Mouse (Mus musculus) liver, embryonic 13.5 days (tissue): ENCODE results near the gene Btbd11. TPM values are rescaled to one million over a fixed set of nuclear protein-coding genes. Genes with fewer than 3 reads are reported as not detected.
A peak's percentile ranks its signal among the peaks of the same experiment; 100 is the strongest.

Source experiments
- ATAC-seq: fragments of 200-750 bp; cut with Nextera tagmentation; 2 replicates; pipeline ENCODE4 v1.8.0; 2017; ENCODE audit warnings: low read depth, mild to moderate bottlenecking, moderate number of reproducible peaks, moderate library complexity
- DNase-seq: peaks from one replicate; pipeline ENCODE4 v3.0.0; 2022
- H3K27ac ChIP-seq: fragments of 300-500 bp; sonication (generic); 2 replicates; pipeline ENCODE4 v1.5.1; 2015; ENCODE audit warnings: moderate library complexity, mild to moderate bottlenecking, inconsistent platforms
- H3K27me3 ChIP-seq: fragments of 300-500 bp; sonication (generic); 2 replicates; pipeline ENCODE4 v1.6.1; 2015; ENCODE audit warnings: mild to moderate bottlenecking, inconsistent platforms
- H3K36me3 ChIP-seq: fragments of 300-500 bp; sonication (generic); 2 replicates; pipeline ENCODE4 v1.6.1; 2015; ENCODE audit warnings: mild to moderate bottlenecking, inconsistent platforms
- H3K4me1 ChIP-seq: fragments of 300-500 bp; sonication (generic); replicated peaks from 2 replicates; pipeline ENCODE4 v1.6.1; 2015; ENCODE audit warnings: inconsistent platforms
- H3K4me2 ChIP-seq: fragments of 300-500 bp; sonication (generic); 2 replicates; pipeline ENCODE4 v1.6.1; 2015; ENCODE audit warnings: inconsistent platforms, mild to moderate bottlenecking, moderate library complexity
- H3K4me3 ChIP-seq: fragments of 300-500 bp; sonication (generic); replicated peaks from 2 replicates; pipeline ENCODE4 v1.5.1; 2015; ENCODE audit warnings: mild to moderate bottlenecking, inconsistent platforms
- H3K9ac ChIP-seq: fragments of 300-500 bp; sonication (generic); 2 replicates; pipeline ENCODE4 v1.6.1; 2015; ENCODE audit warnings: mild to moderate bottlenecking, inconsistent platforms
- H3K9me3 ChIP-seq: fragments of 300-500 bp; sonication (generic); replicated peaks from 2 replicates; pipeline ENCODE4 v1.6.1; 2016; ENCODE audit warnings: inconsistent platforms
- WGBS: fragments of 180-500 bp; shearing (Covaris S2); methylation state at CpG from one replicate; pipeline ENCODE4 v1.1.7; 2015; ENCODE audit not compliant: insufficient replicate concordance; 5-methylcytosine and 5-hydroxymethylcytosine counted together
- polyA plus RNA-seq: library from polyadenylated mRNA; unstranded; fragments of >200 nt; fragmentation: Nextera tagmentation; extraction: Ambion mirVana; gene quantifications from 2 replicates; pipeline ENCODE4 v1.2.1, GENCODE M21; 2015

Btbd11 gene
- polyA plus RNA-seq, 1 experiment from 2014 or later: 0.20 TPM

DNA sequence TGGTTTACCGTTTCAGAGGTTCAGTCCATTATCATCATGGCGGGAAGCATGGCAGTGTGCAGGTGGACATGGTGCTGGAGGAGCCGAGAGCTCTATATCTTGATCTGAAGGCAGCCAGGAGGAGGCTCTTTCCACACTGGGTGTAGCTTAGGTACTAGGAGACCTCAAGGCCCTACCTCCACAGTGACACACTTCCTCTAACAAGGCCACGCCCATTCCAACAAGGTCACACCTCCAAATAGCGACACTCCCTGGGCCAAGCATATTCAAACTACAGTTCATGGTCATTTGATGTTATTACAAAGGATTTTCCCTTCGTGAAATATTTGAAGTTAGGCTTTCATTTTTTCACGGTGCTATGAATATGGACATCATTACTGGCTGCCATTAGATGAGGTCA lies 3.6 kb upstream of the Btbd11 start:
- no peaks in the 10 kb centered on the region for H3K9me3 ChIP-seq
- H3K27me3 ChIP-seq: peaks cover 24% of the 10 kb centered on the region
- 72% methylated on average over 7 of the region's 7 CpGs for WGBS
- H3K4me1 ChIP-seq: peaks cover 9% of the 10 kb centered on the region; the same call in 1 of the 2 replicates
- H3K4me2 ChIP-seq: no peak overlapping the region
- no peak overlapping the region for H3K9ac ChIP-seq
- no peak for ATAC-seq
- no peak for DNase-seq
- no peaks in the 10 kb centered on the region for H3K36me3 ChIP-seq
- H3K27ac ChIP-seq: no peak overlapping the region
- no peak overlapping the region for H3K4me3 ChIP-seq

DNA sequence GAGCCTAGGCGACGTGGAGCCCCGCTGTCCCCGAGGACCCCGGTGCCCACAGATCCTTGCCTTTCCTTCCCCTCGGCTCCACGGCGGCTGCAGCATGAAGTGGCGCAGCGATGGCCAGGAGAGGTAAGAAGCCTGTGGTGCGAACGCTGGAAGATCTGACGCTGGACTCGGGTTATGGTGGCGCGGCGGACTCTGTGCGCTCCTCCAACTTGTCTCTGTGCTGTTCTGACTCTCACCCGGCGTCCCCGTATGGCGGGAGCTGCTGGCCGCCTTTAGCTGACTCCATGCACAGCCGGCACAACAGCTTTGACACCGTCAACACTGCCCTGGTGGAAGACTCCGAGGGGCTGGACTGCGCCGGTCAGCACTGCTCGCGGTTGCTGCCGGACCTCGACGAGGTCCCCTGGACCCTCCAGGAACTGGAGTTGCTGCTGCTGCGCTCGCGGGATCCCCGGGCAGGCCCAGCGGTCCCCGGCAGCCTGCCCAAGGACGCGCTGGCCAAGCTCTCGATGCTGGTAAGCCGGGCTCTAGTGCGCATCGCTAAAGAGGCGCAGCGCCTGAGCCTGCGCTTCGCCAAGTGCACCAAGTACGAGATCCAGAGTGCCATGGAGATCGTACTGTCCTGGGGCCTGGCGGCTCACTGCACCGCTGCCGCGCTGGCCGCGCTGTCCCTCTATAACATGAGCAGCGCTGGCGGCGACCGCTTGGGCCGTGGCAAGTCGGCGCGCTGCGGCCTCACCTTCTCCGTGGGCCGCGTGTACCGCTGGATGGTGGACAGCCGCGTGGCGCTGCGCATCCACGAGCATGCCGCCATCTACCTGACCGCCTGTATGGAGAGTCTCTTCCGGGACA lies 831 bp downstream of the Btbd11 start:
- H3K27me3 ChIP-seq: peaks cover 43% of the 10 kb centered on the region
- H3K36me3 ChIP-seq: no peaks in the 10 kb centered on the region
- no peaks in the 10 kb centered on the region for H3K9me3 ChIP-seq
- H3K4me1 ChIP-seq: peaks cover 14% of the 10 kb centered on the region; the same call in 1 of the 2 replicates
- no peak for ATAC-seq
- peak overlapping the region; percentile 70 for H3K4me2 ChIP-seq
- peak overlapping the region; percentile 51 for H3K4me3 ChIP-seq
- H3K27ac ChIP-seq: no peak overlapping the region
- H3K9ac ChIP-seq: no peak overlapping the region
- DNase-seq: no peak
- under 1% methylated on average over 76 of the region's 78 CpGs for WGBS

DNA sequence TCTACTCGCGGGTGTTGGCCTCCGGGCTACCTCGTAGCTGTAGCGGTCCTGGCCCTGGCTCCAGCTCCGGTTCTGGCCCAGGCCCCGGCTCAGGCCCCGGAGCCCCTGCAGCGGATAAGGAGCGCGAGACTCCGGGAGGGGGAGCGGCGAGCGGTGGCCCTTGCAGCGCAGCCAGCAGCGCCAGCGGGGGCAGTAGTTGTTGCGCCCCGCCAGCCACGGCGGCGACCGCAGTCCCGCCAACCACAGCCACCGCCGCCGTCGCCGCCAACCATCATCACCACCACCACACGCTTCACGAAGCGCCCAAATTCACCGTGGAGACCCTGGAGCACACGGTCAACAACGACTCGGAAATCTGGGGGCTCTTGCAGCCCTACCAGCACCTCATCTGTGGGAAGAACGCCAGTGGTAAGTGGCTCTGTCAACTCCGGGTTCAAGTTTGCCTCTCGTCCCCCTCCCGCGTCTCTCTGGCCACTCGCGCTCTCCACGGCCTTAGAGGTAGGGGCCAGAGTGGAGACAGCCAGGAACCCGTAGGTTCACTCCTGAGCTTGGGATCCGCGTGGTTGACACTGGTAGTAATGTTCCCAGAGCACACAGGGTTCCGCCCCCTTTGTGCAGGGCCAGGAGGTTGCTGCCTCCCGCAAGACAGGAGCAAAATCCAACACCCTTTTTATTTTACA lies 1.6 kb downstream of the Btbd11 start:
- peaks cover 43% of the 10 kb centered on the region for H3K27me3 ChIP-seq
- H3K36me3 ChIP-seq: no peaks in the 10 kb centered on the region
- H3K4me2 ChIP-seq: peak overlapping the region; percentile 70
- no peak overlapping the region for H3K27ac ChIP-seq
- H3K4me1 ChIP-seq: peaks cover 14% of the 10 kb centered on the region; the same call in 1 of the 2 replicates
- no peak for DNase-seq
- no peak for ATAC-seq
- H3K9me3 ChIP-seq: no peaks in the 10 kb centered on the region
- no peak overlapping the region for H3K9ac ChIP-seq
- WGBS: 1% methylated on average over 49 of the region's 50 CpGs
- peak overlapping the region; percentile 51 for H3K4me3 ChIP-seq

DNA sequence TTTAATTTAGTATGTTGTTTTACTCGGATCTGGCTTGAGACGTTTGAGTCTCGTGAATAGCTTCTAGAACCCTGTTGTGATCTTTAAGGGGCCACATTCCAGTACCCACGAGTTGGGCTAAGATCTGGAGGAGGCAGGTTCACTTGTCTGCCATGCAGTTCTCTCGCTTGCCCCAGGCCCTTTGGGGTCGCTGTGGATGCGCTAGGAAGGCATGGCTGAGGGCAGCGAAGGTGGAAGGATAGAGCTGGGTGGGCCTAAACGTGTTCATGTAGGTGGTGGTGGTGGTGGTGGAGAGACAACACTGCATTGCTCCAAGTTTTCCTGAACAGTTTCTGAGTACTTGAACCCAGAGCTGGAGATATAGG lies 2.1 kb downstream of the Btbd11 start:
- Histone ChIP-seq H3K9me3 (no peaks in the 10 kb centered on the region), H3K4me2 (peak overlapping the region; percentile 70; the same call in 1 of the 2 replicates), H3K27me3 (peaks cover 43% of the 10 kb centered on the region), H3K27ac (no peak overlapping the region), H3K4me1 (peaks cover 14% of the 10 kb centered on the region; the same call in 1 of the 2 replicates), H3K36me3 (no peaks in the 10 kb centered on the region), H3K4me3 (no peak overlapping the region), H3K9ac (no peak overlapping the region)
- DNase-seq: no peak
- 2% methylated on average over 9 of the region's 9 CpGs for WGBS
- ATAC-seq: no peak

DNA sequence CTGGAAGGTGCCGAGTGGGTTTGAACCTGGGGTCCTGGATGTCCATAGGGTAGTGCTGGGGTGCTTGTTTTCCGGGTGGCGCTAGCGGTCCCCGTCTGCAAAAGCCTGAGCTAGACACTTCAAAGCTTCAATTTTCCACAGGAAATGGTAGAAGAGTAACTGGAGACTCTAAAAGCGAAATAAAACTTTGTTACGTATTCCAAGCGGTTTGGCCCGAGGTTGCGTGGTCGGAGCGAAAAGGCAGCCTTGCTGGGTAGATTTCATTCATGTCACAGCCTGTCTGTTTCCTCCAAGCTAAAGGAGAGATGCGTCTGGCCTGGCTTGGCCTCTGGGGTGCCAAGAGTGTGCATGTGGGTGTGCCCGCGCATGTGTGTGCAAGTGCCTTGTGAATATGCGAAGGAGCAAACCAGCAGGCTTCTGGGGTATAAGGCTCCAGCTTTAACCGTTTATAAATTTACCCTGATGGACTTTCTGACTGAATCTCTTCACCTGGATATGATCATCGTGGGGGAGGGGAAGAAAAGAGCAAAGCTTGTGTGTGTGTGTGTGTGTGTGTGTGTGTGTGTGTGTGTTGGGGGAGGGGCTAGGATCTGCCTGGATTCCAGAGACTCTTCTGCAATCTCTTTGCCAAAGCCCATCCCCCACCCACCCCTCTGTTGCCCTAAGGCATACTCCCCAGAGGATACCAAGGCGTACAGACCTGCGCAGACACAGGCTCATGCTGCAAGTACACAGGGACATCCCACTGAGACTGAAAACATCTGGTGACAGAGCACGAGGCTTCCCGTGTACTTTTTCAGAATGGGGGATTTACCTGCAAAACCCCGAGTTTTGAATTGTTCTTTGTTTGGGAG lies 2.9 kb downstream of the Btbd11 start:
- ATAC-seq (no peak), DNase-seq (no peak)
- Histone ChIP-seq H3K9me3 (no peaks in the 10 kb centered on the region), H3K36me3 (no peaks in the 10 kb centered on the region), H3K27ac (no peak overlapping the region), H3K4me1 (peaks cover 14% of the 10 kb centered on the region; the same call in 1 of the 2 replicates), H3K27me3 (peaks cover 43% of the 10 kb centered on the region), H3K9ac (no peak overlapping the region), H3K4me2 (no peak overlapping the region), H3K4me3 (no peak overlapping the region)
- 55% methylated on average over 23 of the region's 23 CpGs for WGBS

DNA sequence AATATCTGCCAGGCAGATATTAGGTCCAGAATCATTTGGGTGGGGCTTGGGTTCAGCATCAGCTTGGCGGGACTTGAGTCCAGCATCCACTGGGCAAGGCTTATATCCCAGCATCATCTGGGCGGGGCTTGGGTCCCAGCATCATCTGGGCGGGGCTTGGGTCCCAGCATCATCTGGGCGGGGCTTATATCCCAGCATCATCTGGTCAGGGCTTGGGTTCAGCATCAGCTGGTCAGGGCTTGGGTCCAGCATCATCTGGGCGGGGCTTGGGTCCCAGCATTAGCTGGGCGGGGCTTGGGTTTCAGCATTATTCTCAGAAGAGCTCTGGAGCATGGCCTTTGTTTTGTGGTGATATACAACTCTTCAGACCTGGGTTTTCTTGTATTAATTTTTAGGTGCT lies 6.4 kb downstream of the Btbd11 start:
- WGBS: 48% methylated on average over 6 of the region's 6 CpGs
- H3K4me3 ChIP-seq: no peak overlapping the region
- H3K27ac ChIP-seq: no peak overlapping the region
- ATAC-seq (no peak), DNase-seq (no peak)
- no peaks in the 10 kb centered on the region for H3K9me3 ChIP-seq
- H3K36me3 ChIP-seq: no peaks in the 10 kb centered on the region
- H3K4me2 ChIP-seq: no peak overlapping the region
- H3K9ac ChIP-seq: no peak overlapping the region
- H3K27me3 ChIP-seq: peaks cover 19% of the 10 kb centered on the region
- H3K4me1 ChIP-seq: 0 out of 2 replicates have a peak, but pooled peaks cover 4% of the 10 kb centered on the region

DNA sequence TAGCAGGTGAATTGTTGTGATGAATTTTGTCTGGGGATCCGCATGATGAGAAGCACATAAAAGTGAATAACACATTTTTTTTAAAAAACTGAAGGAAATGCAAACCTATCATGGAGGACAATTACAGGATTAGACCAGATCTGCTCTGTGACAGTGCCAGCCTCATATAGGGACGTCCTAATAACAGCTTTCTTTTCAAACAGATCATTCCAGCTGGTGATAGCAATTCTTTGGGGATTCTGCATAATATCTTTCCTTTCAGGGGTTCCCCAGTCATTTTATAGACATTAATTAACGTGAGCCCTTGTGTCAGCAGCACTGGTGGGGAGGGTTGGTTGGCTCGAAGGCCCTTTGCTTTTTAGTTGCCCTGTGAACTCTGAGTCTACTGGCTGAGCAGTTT lies 7.9 kb downstream of the Btbd11 start:
- no peak overlapping the region for H3K4me3 ChIP-seq
- H3K36me3 ChIP-seq: no peaks in the 10 kb centered on the region
- WGBS: 51% methylated on average over 4 of the region's 4 CpGs
- no peaks in the 10 kb centered on the region for H3K4me1 ChIP-seq
- H3K27me3 ChIP-seq: peaks cover 3% of the 10 kb centered on the region
- no peak overlapping the region for H3K4me2 ChIP-seq
- ATAC-seq (no peak), DNase-seq (no peak)
- no peak overlapping the region for H3K9ac ChIP-seq
- no peaks in the 10 kb centered on the region for H3K9me3 ChIP-seq
- H3K27ac ChIP-seq: no peak overlapping the region

DNA sequence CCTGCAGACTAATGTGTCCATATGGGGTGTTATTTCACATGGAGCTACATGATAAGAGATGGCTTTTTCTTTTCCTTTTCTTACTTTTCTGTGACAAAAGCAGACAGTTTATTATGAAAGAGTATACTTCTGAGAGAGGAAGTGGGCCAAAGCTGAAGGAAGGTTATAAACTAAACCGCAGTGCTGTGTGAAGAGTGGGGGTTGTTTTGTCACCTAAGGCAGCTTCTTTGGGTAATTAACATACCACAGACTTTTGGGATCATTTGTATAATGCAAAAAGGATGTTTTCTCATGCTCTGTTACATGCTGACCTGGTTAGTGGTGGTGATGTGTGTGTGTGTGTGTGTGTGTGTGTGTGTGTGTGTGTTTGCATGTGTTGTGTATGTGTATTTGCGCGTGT lies 24.5 kb downstream of the Btbd11 start:
- 63% methylated on average over 3 of the region's 3 CpGs for WGBS
- Histone ChIP-seq H3K4me2 (no peak overlapping the region), H3K9ac (no peak overlapping the region), H3K27ac (no peak overlapping the region), H3K9me3 (no peaks in the 10 kb centered on the region), H3K4me3 (no peak overlapping the region), H3K4me1 (no peaks in the 10 kb centered on the region), H3K27me3 (no peaks in the 10 kb centered on the region), H3K36me3 (no peaks in the 10 kb centered on the region)
- DNase-seq (no peak), ATAC-seq (no peak)

DNA sequence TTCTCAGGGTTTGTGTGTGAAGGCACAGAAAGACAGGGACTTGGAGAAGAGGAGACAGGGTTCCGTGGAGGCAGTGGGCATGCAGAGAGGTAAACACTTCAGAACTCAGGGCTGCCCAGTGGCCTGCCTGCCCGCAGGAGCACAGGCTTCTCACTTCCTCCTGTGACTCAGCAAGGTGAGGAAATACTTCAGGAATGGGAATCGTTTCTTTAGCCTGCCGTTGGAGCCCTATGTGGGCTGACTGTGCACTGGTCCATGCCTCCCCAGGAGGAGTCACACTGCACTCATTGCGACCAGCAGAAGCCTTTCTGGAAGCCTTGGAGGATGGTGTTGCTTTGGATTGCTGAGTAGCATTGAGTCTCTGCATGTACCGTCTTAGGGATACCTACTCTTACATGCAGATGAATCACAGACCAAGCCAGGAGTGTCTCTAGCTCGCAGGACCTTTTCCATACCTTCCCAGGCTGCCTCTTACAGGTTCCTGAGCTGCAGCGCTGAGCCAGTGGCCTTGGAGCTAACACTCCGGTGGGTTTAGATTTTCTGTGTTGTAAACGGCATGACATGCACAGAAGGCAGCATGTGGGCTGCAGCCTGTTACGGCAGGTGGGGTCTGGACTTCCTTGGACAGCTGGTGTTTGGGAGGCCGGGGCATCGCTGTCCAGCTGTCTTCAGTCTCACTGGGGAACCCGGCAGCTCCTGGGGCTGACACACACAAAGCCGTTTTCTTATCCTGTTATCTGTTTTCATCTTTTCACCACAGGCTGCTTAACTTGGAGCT lies 34.4 kb downstream of the Btbd11 start:
- Histone ChIP-seq H3K36me3 (no peaks in the 10 kb centered on the region), H3K27me3 (no peaks in the 10 kb centered on the region), H3K4me2 (no peak overlapping the region), H3K4me3 (no peak overlapping the region), H3K9me3 (no peaks in the 10 kb centered on the region), H3K4me1 (no peaks in the 10 kb centered on the region), H3K9ac (no peak overlapping the region), H3K27ac (no peak overlapping the region)
- ATAC-seq (no peak), DNase-seq (no peak)
- WGBS: 49% methylated on average over 15 of the region's 15 CpGs

DNA sequence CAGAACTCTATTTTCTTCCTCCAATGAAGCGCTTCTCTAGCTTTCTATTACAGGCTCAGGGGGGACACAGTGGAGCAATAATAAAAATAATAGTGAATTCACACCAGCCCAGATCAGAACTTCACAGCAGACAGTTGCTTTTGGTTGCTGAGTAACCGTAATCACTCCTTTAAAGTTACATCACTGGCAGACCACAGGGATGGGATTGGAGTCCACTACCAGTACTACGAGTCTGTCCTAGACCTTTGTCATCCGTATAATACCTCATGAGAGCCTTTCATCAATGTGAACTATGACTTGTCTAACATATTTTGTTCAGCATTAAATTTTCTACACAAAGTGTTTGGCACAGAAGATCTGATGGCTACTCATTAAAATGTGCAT lies 35.0 kb downstream of the Btbd11 start:
- no peak for ATAC-seq
- 67% methylated on average over 4 of the region's 4 CpGs for WGBS

More for the DNA sequence above, 35.0 kb downstream of the Btbd11 start:
- H3K4me3 ChIP-seq: no peak overlapping the region
- H3K9me3 ChIP-seq: no peaks in the 10 kb centered on the region
- no peaks in the 10 kb centered on the region for H3K27me3 ChIP-seq
- DNase-seq: no peak
- no peaks in the 10 kb centered on the region for H3K36me3 ChIP-seq
- H3K4me1 ChIP-seq: no peaks in the 10 kb centered on the region
- no peak overlapping the region for H3K4me2 ChIP-seq
- no peak overlapping the region for H3K9ac ChIP-seq
- no peak overlapping the region for H3K27ac ChIP-seq
